Mouse (Mus musculus) T-helper 2 cell (primary cell): ENCODE data around the gene Rpl13a.
"Not testable (repeated sequence)": the region's sequence is repeated elsewhere in the genome, so short reads cannot be mapped to it uniquely, and the experiment has no call there.

Source experiments
- in situ Hi-C: fragments of 300-600 bp; cut with MboI, MseI; formaldehyde crosslinking; loops from one replicate; pipeline ENCODE4 v1.15.1; 2025; ENCODE audit warnings: high pct_unique_total_duplicates

The Rpl13a gene

GRCm38 (mm10) chr7:45157459-45157858 is 28.9 kb upstream of the Rpl13a start:
- in situ Hi-C loops = no loop called here

GRCm38 (mm10) chr7:45156206-45156605 is 27.6 kb upstream of the Rpl13a start:
- in situ Hi-C loops = no loop called here

GRCm38 (mm10) chr7:45155590-45155989 is 27.0 kb upstream of the Rpl13a start:
- in situ Hi-C loops = no loop called here

- in situ Hi-C loops = no loop called here
Observed at GRCm38 (mm10) chr7:45154993-45155514, 26.5 kb upstream of the Rpl13a start.

GRCm38 (mm10) chr7:45154096-45154992 is 25.8 kb upstream of the Rpl13a start, which contains the start of the genes Pih1d1 and Aldh16a1:
Gene Pih1d1 (plus strand): TSS chr7:45154303.
Gene Aldh16a1 (minus strand): TSS chr7:45154584.
- in situ Hi-C loops = no loop called here

- in situ Hi-C loops = no loop called here
Observed at GRCm38 (mm10) chr7:45153586-45153985, 25.0 kb upstream of the Rpl13a start.

GRCm38 (mm10) chr7:45153052-45153451 is 24.5 kb upstream of the Rpl13a start:
- in situ Hi-C loops = not testable (repeated sequence)

GRCm38 (mm10) chr7:45151303-45151702 is 22.7 kb upstream of the Rpl13a start:
- in situ Hi-C loops = no loop called here

- in situ Hi-C loops = no loop called here
Observed at GRCm38 (mm10) chr7:45150321-45150720, 21.8 kb upstream of the Rpl13a start.

GRCm38 (mm10) chr7:45149545-45149944 is 21.0 kb upstream of the Rpl13a start:
- in situ Hi-C loops = no loop called here

GRCm38 (mm10) chr7:45148534-45149098 is 20.1 kb upstream of the Rpl13a start:
- in situ Hi-C loops = no loop called here

- in situ Hi-C loops = no loop called here
Observed at GRCm38 (mm10) chr7:45147899-45148298, 19.3 kb upstream of the Rpl13a start.

- in situ Hi-C loops = no loop called here
Observed at GRCm38 (mm10) chr7:45147267-45147666, 18.7 kb upstream of the Rpl13a start.

- in situ Hi-C loops = no loop called here
Observed at GRCm38 (mm10) chr7:45145460-45145859, 16.9 kb upstream of the Rpl13a start.

- in situ Hi-C loops = no loop called here
Observed at GRCm38 (mm10) chr7:45144368-45145174, 16.0 kb upstream of the Rpl13a start.

- in situ Hi-C loops = no loop called here
Observed at GRCm38 (mm10) chr7:45141914-45142313, 13.4 kb upstream of the Rpl13a start.

- in situ Hi-C loops = no loop called here
Observed at GRCm38 (mm10) chr7:45141319-45141718, 12.8 kb upstream of the Rpl13a start.

GRCm38 (mm10) chr7:45139904-45140723 is 11.6 kb upstream of the Rpl13a start:
- in situ Hi-C loops = no loop called here

- in situ Hi-C loops = no loop called here
Observed at GRCm38 (mm10) chr7:45138403-45138802, 9.8 kb upstream of the Rpl13a start.

GRCm38 (mm10) chr7:45137171-45138006 is 8.8 kb upstream of the Rpl13a start:
- in situ Hi-C loops = no loop called here
